In genomic region chr3:54764418-54764817, GRCm38 (mm10) we compare ENCODE assay signal across 8 mouse cellular contexts. TPM values are rescaled to one million over a fixed set of nuclear protein-coding genes. Genes with fewer than 3 reads are reported as not detected.
A peak's percentile ranks its signal among the peaks of the same experiment; 100 is the strongest.
DNase-seq lines count a peak whose midpoint lies in the region; ATAC-seq lines count a peak whose summit lies in the region.

No protein-coding gene starts in this region.

- no peaks in the 10 kb centered on the region for H3K27me3 ChIP-seq in heart, embryonic 10.5 days (ENCODE audit: insufficient read depth, poor library complexity, severe bottlenecking)
- no peaks in the 10 kb centered on the region for H3K27me3 ChIP-seq in limb, embryonic 13.5 days
- no peaks in the 10 kb centered on the region for H3K27me3 ChIP-seq in liver, embryonic 11.5 days (replicated peaks; ENCODE audit: control insufficient read depth, insufficient read depth, low read length)

- no peak for ATAC-seq in limb, embryonic 13.5 days (ENCODE audit: low FRiP score, low read depth)
- no peak for ATAC-seq in liver, embryonic 11.5 days (replicated peaks; ENCODE audit: low FRiP score)

- H3K9me3 ChIP-seq in heart, embryonic 10.5 days: no peaks in the 10 kb centered on the region
- H3K9me3 ChIP-seq in limb, embryonic 13.5 days: no peaks in the 10 kb centered on the region
- 0 out of 2 replicates have a peak, but pooled peaks cover 3% of the 10 kb centered on the region for H3K9me3 ChIP-seq in liver, embryonic 11.5 days (ENCODE audit: control insufficient read depth, low read length)

- no peaks in the 10 kb centered on the region for H3K4me1 ChIP-seq in brown adipose tissue, adult 24 weeks (ENCODE audit: control insufficient read depth, insufficient read depth, insufficient read length, low read length)
- peaks cover 15% of the 10 kb centered on the region for H3K4me1 ChIP-seq in heart, embryonic 10.5 days
- peaks cover 6% of the 10 kb centered on the region; the same call in 1 of the 2 replicates for H3K4me1 ChIP-seq in limb, embryonic 13.5 days
- peaks cover 5% of the 10 kb centered on the region; the same call in 1 of the 2 replicates for H3K4me1 ChIP-seq in liver, embryonic 11.5 days (replicated peaks; ENCODE audit: control insufficient read depth, insufficient read depth, low read length)

- H3K9ac ChIP-seq in limb, embryonic 13.5 days: no peak overlapping the region
- H3K9ac ChIP-seq in liver, embryonic 11.5 days (ENCODE audit: low read depth, low read length): no peak overlapping the region

- H3K36me3 ChIP-seq in heart, embryonic 10.5 days: no peaks in the 10 kb centered on the region
- no peaks in the 10 kb centered on the region for H3K36me3 ChIP-seq in limb, embryonic 13.5 days
- no peaks in the 10 kb centered on the region for H3K36me3 ChIP-seq in liver, embryonic 11.5 days (ENCODE audit: control insufficient read depth, insufficient read depth, low read length)

- H3K27ac ChIP-seq in brown adipose tissue, adult 24 weeks (replicated peaks; ENCODE audit: low read depth, low read length): no peak overlapping the region
- no peak overlapping the region for H3K27ac ChIP-seq in heart, embryonic 10.5 days
- H3K27ac ChIP-seq in limb, embryonic 13.5 days: no peak overlapping the region
- H3K27ac ChIP-seq in liver, embryonic 11.5 days (ENCODE audit: low read depth, low read length): no peak overlapping the region

- peak overlapping the region; percentile 30 for H3K4me3 ChIP-seq in brown adipose tissue, adult 24 weeks (ENCODE audit: insufficient read depth, low read depth, low read length)
- peak overlapping the region; percentile 32; the same call in 1 of the 2 replicates for H3K4me3 ChIP-seq in heart, embryonic 10.5 days
- H3K4me3 ChIP-seq in limb, embryonic 13.5 days: peak overlapping the region; percentile 15
- H3K4me3 ChIP-seq in liver, embryonic 11.5 days (ENCODE audit: low read depth, low read length): no peak overlapping the region

- 67% methylated on average over 18 of the region's 18 CpGs for WGBS in heart, embryonic 10.5 days
- 68% methylated on average over 18 of the region's 18 CpGs for WGBS in limb, embryonic 13.5 days
- WGBS in liver, embryonic 11.5 days: 73% methylated on average over 18 of the region's 18 CpGs

- H3K4me2 ChIP-seq in limb, embryonic 13.5 days (replicated peaks): peak overlapping the region; percentile 46
- H3K4me2 ChIP-seq in liver, embryonic 11.5 days: no peak overlapping the region

- DNase-seq in embryo, embryonic 11 days: peak; percentile 19
- no peak for DNase-seq in heart, embryonic 10.5 days (ENCODE audit: low spot score)
- DNase-seq in kidney, adult 8-10 months: peak; percentile 36 to 48
- DNase-seq in right cerebral cortex, adult 18-20 months: peak; percentile 37
- DNase-seq in T-cell, adult 2 months (ENCODE audit: low spot score): no peak
- no peak for DNase-seq in liver, embryonic 11.5 days (ENCODE audit: low spot score)

RNA-seq across cellular contexts. Expression of gene Smad9, which starts 9.0 kb away (rescaled TPM):
- polyA plus RNA-seq in brown adipose tissue, adult 24 weeks (2012; ENCODE audit: insufficient read depth, insufficient read length, missing spikeins): 0.32 TPM in 1 of 2 replicates, not detected in the other
- 1.2 and 1.9 TPM in 2 replicates for polyA plus RNA-seq in heart, embryonic 10.5 days (2016; fragmentation: Nextera tagmentation; extraction: Ambion mirVana)
- 1.4 and 1.7 TPM in 2 replicates for polyA plus RNA-seq in limb, embryonic 13.5 days (2015; fragmentation: Nextera tagmentation; extraction: Ambion mirVana)
- polyA plus RNA-seq in liver, embryonic 11.5 days (2014; fragmentation: Nextera tagmentation; extraction: Ambion mirVana): 0.51 and 0.66 TPM in 2 replicates

RNA-seq across cellular contexts. Expression of gene Alg5, which starts 29.1 kb away (rescaled TPM):
- 35.8 and 41.1 TPM in 2 replicates for polyA plus RNA-seq in brown adipose tissue, adult 24 weeks (2012; ENCODE audit: insufficient read depth, insufficient read length, missing spikeins)
- polyA plus RNA-seq in heart, embryonic 10.5 days (2016; fragmentation: Nextera tagmentation; extraction: Ambion mirVana): 39.5 and 49.1 TPM in 2 replicates
- 49.3 and 50.5 TPM in 2 replicates for polyA plus RNA-seq in limb, embryonic 13.5 days (2015; fragmentation: Nextera tagmentation; extraction: Ambion mirVana)
- polyA plus RNA-seq in liver, embryonic 11.5 days (2014; fragmentation: Nextera tagmentation; extraction: Ambion mirVana): 48.9 and 49.3 TPM in 2 replicates

RNA-seq across cellular contexts. Expression of gene Exosc8, which starts 29.2 kb away (rescaled TPM):
- 13.6 and 25.7 TPM in 2 replicates for polyA plus RNA-seq in brown adipose tissue, adult 24 weeks (2012; ENCODE audit: insufficient read depth, insufficient read length, missing spikeins)
- 120 and 156 TPM in 2 replicates for polyA plus RNA-seq in heart, embryonic 10.5 days (2016; fragmentation: Nextera tagmentation; extraction: Ambion mirVana)
- 122 and 137 TPM in 2 replicates for polyA plus RNA-seq in limb, embryonic 13.5 days (2015; fragmentation: Nextera tagmentation; extraction: Ambion mirVana)
- polyA plus RNA-seq in liver, embryonic 11.5 days (2014; fragmentation: Nextera tagmentation; extraction: Ambion mirVana): 185 and 203 TPM in 2 replicates

RNA-seq across cellular contexts. Expression of gene Rfxap, which starts 43.2 kb away (rescaled TPM):
- 13.2 and 21.0 TPM in 2 replicates for polyA plus RNA-seq in brown adipose tissue, adult 24 weeks (2012; ENCODE audit: insufficient read depth, insufficient read length, missing spikeins)
- 25.4 and 43.6 TPM in 2 replicates for polyA plus RNA-seq in heart, embryonic 10.5 days (2016; fragmentation: Nextera tagmentation; extraction: Ambion mirVana)
- polyA plus RNA-seq in limb, embryonic 13.5 days (2015; fragmentation: Nextera tagmentation; extraction: Ambion mirVana): 34.8 and 36.8 TPM in 2 replicates
- polyA plus RNA-seq in liver, embryonic 11.5 days (2014; fragmentation: Nextera tagmentation; extraction: Ambion mirVana): 38.1 and 38.7 TPM in 2 replicates

RNA-seq across cellular contexts. Expression of gene Gm21958, which starts 50.3 kb away (rescaled TPM):
- not detected in 2 replicates for polyA plus RNA-seq in brown adipose tissue, adult 24 weeks (2012; ENCODE audit: insufficient read depth, insufficient read length, missing spikeins)
- polyA plus RNA-seq in heart, embryonic 10.5 days (2016; fragmentation: Nextera tagmentation; extraction: Ambion mirVana): 0.63 TPM in 1 of 2 replicates, not detected in the other
- polyA plus RNA-seq in limb, embryonic 13.5 days (2015; fragmentation: Nextera tagmentation; extraction: Ambion mirVana): 1.1 and 1.3 TPM in 2 replicates
- polyA plus RNA-seq in liver, embryonic 11.5 days (2014; fragmentation: Nextera tagmentation; extraction: Ambion mirVana): 0.91 TPM in 1 of 2 replicates, not detected in the other

Comparison
In these comparisons a context has a peak if more than half of its experiments do, and no peak if none do; other contexts are left out.
1. DNase-seq: peak in embryo, embryonic 11 days (single experiment), kidney, adult 8-10 months (2 of 2) and right cerebral cortex, adult 18-20 months (single experiment); none in heart, embryonic 10.5 days (single experiment), T-cell, adult 2 months (single experiment) and liver, embryonic 11.5 days (single experiment).